Mouse (Mus musculus) brain, embryonic 14.5 days (tissue): ENCODE measurements around the gene Jaml.

ENCODE experiments used
- CTCF ChIP-seq: fragments of 200-500 bp; IDR thresholded peaks from 2 replicates; pipeline ENCODE4 v1.5.1; 2012; ENCODE audit warnings: inconsistent platforms, mild to moderate bottlenecking, moderate library complexity, borderline replicate concordance; ENCODE audit not compliant: insufficient read depth, insufficient read length; ENCODE audit errors: extremely low read depth
- POLR2A ChIP-seq: fragments of 200-500 bp; IDR thresholded peaks from 2 replicates; pipeline ENCODE4 v1.6.1; 2012; ENCODE audit warnings: mild to moderate bottlenecking, inconsistent platforms, borderline replicate concordance; ENCODE audit not compliant: poor library complexity, insufficient read depth, insufficient read length, severe bottlenecking; ENCODE audit errors: extremely low read depth

DNA sequence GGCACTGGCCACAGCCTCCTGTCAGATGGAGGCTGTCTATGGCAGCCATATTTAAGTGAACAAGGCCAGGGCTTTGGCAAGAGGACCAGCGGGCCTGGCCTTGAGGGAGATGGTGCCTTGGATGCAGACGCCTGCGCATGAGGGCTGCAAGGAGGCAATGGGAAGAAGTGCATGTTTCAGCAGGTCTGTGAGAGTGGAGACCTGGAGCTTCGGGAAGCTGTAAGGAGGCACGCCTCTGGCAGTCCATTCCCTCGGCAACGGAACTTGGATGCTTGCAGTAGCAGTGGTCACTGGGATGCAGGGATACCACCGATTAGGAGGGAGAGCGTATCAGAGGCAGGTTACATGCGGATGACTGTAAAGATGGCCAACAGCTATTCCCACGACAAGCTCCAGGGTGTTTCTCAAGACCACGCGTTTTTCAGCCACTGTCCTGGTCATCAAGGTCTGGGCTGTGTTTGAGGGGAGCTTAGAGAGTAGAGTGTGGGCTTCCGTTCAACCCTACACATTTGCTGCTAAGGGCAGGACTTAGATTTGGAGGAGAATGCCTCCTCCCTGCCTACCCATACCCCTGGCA is 41.1 kb downstream of the Jaml start:
- no peak for TF ChIP-seq CTCF
- TF ChIP-seq POLR2A: no peak
